Comparison of ENCODE assay signal across 9 mouse cellular contexts in genomic region chr14:117938554-117938953, GRCm38 (mm10).
DNase-seq lines count a peak whose midpoint lies in the region; ATAC-seq and TF ChIP-seq lines count a peak whose summit lies in the region.
"Had no signal": no experiment of that assay in that cellular context is flagged by ENCODE, and none has a peak within 500 bp of the region (broad histone marks: within the 10 kb centered on the region; RNA-seq: fewer than 3 reads in every experiment).

No protein-coding gene starts in this region.

- H3K36me3 ChIP-seq in midbrain, embryonic 10.5 days: no peaks in the 10 kb centered on the region
- no peaks in the 10 kb centered on the region for H3K36me3 ChIP-seq in midbrain, embryonic 15.5 days (replicated peaks)
- H3K36me3 ChIP-seq in kidney, postnatal 0 days (ENCODE audit: insufficient read depth, low read length): no peaks in the 10 kb centered on the region

- no peak overlapping the region for H3K9ac ChIP-seq in midbrain, embryonic 15.5 days
- H3K9ac ChIP-seq in kidney, postnatal 0 days (ENCODE audit: low read depth, low read length): no peak overlapping the region

- H3K4me2 ChIP-seq in midbrain, embryonic 15.5 days: no peak overlapping the region
- no peak overlapping the region for H3K4me2 ChIP-seq in kidney, postnatal 0 days (ENCODE audit: low read length)

- no peak; the same call in 1 of the 2 replicates for TF ChIP-seq CTCF in cerebellum, adult 2 months (IDR thresholded peaks at IDR 0.05; ENCODE audit: borderline replicate concordance, insufficient read depth, low read depth, low read length)
- 0 out of 2 replicates have a peak, but pooled peaks have one; percentile 1 for TF ChIP-seq CTCF in cortical plate, adult 2 months (IDR thresholded peaks at IDR 0.05; ENCODE audit: extremely low read depth, insufficient read depth, low read length)
- TF ChIP-seq CTCF in kidney, postnatal 0 days (IDR thresholded peaks at IDR 0.05; ENCODE audit: low read depth): peak; percentile 67

- H3K27ac ChIP-seq in cerebellum, adult 2 months (ENCODE audit: insufficient read depth, low read length): no peak overlapping the region
- H3K27ac ChIP-seq in midbrain, embryonic 10.5 days (replicated peaks): no peak overlapping the region
- H3K27ac ChIP-seq in midbrain, embryonic 15.5 days: no peak overlapping the region
- no peak overlapping the region for H3K27ac ChIP-seq in cortical plate, adult 2 months (ENCODE audit: insufficient read depth, low read length)
- H3K27ac ChIP-seq in kidney, postnatal 0 days: no peak overlapping the region

- 22% methylated on average over 2 of the region's 2 CpGs for WGBS in cerebellum, adult 2 months
- WGBS in midbrain, embryonic 10.5 days: 54% methylated on average over 2 of the region's 2 CpGs
- 19% methylated on average over 2 of the region's 2 CpGs for WGBS in midbrain, embryonic 15.5 days
- WGBS in kidney, postnatal 0 days: 15% methylated on average over 2 of the region's 2 CpGs

- no peaks in the 10 kb centered on the region; the same call in 1 of the 2 replicates for H3K27me3 ChIP-seq in cerebellum, adult 2 months (ENCODE audit: control insufficient read depth, insufficient read depth, low read length)
- H3K27me3 ChIP-seq in midbrain, embryonic 10.5 days (ENCODE audit: low read depth, poor library complexity, severe bottlenecking): no peaks in the 10 kb centered on the region
- H3K27me3 ChIP-seq in midbrain, embryonic 15.5 days (replicated peaks): no peaks in the 10 kb centered on the region
- H3K27me3 ChIP-seq in kidney, postnatal 0 days (ENCODE audit: insufficient read depth, low read length): no peaks in the 10 kb centered on the region
- H3K27me3 ChIP-seq: megakaryocyte, embryonic 14.5 days had no signal

- DNase-seq in cerebellum, postnatal 10 days: peak; percentile 64 to 75
- DNase-seq in cerebellum, adult 2 months: no peak
- peak; percentile 57 for DNase-seq in midbrain, embryonic 10.5 days (ENCODE audit: low spot score)
- DNase-seq in kidney, postnatal 0 days (ENCODE audit: low spot score): peak; percentile 82
- DNase-seq in retina, postnatal 1 day: peak; percentile 68

- H3K9me3 ChIP-seq in midbrain, embryonic 10.5 days (replicated peaks): no peaks in the 10 kb centered on the region
- no peaks in the 10 kb centered on the region for H3K9me3 ChIP-seq in midbrain, embryonic 15.5 days
- H3K9me3 ChIP-seq in kidney, postnatal 0 days (replicated peaks; ENCODE audit: low read length): no peaks in the 10 kb centered on the region

- no peak for ATAC-seq in midbrain, embryonic 15.5 days (replicated peaks)
- peak; percentile 40; the same call in 1 of the 2 replicates for ATAC-seq in kidney, postnatal 0 days (replicated peaks; ENCODE audit: low FRiP score, low read depth)
- ATAC-seq in erythroid progenitor cell, adult 5-6 weeks (replicated peaks; ENCODE audit: low FRiP score, poor library complexity, severe bottlenecking): no peak

- H3K4me3 ChIP-seq in cerebellum, adult 2 months (replicated peaks; ENCODE audit: insufficient read depth, low read depth, low read length): no peak overlapping the region
- no peak overlapping the region for H3K4me3 ChIP-seq in midbrain, embryonic 10.5 days
- H3K4me3 ChIP-seq in midbrain, embryonic 15.5 days: no peak overlapping the region
- no peak overlapping the region for H3K4me3 ChIP-seq in cortical plate, adult 2 months (ENCODE audit: insufficient read depth, low read length)
- H3K4me3 ChIP-seq in kidney, postnatal 0 days (replicated peaks; ENCODE audit: low read depth, low read length): no peak overlapping the region
- H3K4me3 ChIP-seq: megakaryocyte, embryonic 14.5 days had no signal

- TF ChIP-seq POLR2A in cerebellum, adult 2 months (IDR thresholded peaks at IDR 0.05; ENCODE audit: borderline replicate concordance, insufficient read depth, low read length): no peak
- TF ChIP-seq POLR2A in cortical plate, adult 2 months (IDR thresholded peaks at IDR 0.05; ENCODE audit: extremely low read depth, insufficient read depth, low read length): no peak

- no peaks in the 10 kb centered on the region for H3K4me1 ChIP-seq in cerebellum, adult 2 months (ENCODE audit: control insufficient read depth, insufficient read depth, low read length)
- H3K4me1 ChIP-seq in midbrain, embryonic 10.5 days: peaks cover 27% of the 10 kb centered on the region
- H3K4me1 ChIP-seq in midbrain, embryonic 15.5 days: peaks cover 7% of the 10 kb centered on the region; the same call in 1 of the 2 replicates
- peaks cover 1% of the 10 kb centered on the region; the same call in 1 of the 2 replicates for H3K4me1 ChIP-seq in cortical plate, adult 2 months (ENCODE audit: control insufficient read depth, insufficient read depth, low read length)
- H3K4me1 ChIP-seq in kidney, postnatal 0 days (replicated peaks; ENCODE audit: insufficient read depth, low read length): no peaks in the 10 kb centered on the region
- H3K4me1 ChIP-seq: megakaryocyte, embryonic 14.5 days had no signal

Comparison
In these comparisons a context has a peak if more than half of its experiments do, and no peak if none do; other contexts are left out.
1. DNase-seq: peak in cerebellum, postnatal 10 days (2 of 2), midbrain, embryonic 10.5 days (single experiment), kidney, postnatal 0 days (single experiment) and retina, postnatal 1 day (single experiment); none in cerebellum, adult 2 months (0 of 2).